Mouse (Mus musculus): Measurements from ENCODE around the gene Nsmce4a.
"Not testable (repeated sequence)": the region's sequence is repeated elsewhere in the genome, so short reads cannot be mapped to it uniquely, and the experiment has no call there.

Nsmce4a gene

DNA sequence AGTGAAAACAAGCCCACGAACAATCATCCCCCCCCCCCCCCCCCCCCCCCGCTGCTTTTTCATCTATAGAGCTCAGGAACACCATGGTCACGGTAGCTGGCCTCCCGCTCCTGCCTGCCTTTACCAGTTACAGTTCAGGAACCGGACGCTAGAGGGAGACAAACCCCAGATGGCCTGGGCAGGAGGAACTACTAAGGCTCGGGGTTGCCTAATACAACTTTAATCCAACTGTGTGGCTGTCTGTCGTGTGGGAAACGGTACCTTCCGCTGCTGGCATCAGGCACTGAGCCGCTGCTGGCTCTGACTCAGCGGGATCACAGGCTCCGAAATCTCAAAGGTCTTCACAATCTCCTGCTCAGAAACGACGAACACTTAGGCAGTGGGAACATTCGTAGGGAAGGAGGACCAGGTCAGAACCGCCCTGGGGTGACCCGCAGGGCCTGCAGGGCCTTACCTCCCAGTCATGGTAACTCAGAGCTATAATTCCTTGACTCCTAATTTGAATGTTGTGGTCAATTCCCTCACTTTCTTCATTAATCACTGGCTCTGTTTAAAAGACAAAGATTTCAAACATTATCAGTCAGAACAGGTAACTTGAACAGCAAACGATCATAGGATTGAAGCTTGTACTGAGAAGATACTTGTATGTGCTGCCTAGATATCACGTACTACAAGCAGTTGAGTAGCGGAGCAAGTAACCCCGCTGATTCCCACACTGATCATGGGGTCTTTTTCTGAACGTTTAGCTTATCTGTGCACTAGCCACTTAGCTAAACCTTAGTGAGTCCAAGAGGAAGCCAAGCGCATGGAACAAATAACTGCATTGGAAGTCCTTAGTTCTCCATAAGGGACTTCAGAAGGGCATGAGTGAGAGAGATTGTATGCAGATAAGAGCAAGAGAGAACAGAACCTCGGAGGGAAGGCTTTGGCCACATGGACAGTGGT is 39.3 kb downstream of the Nsmce4a start:
- peak; percentile 93 for DNase-seq

DNA sequence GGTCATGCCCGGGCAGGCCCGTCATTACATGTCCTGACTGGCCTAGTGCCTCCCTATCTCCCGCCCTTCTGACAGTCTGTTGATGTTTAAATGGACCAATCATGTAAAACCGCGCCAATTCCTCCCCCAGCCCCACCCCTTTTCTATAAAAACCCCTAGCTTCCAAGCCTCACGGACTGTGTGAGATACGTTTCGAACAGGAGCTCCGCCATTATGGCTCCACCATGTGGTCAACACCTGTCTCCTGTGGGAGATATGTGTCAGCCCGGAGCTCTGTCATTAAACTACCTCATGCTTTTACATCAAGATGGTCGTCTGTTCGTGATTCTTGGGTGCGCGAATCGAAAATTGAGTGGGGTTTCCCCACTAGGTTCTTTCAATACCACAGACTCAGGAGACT is 41.8 kb downstream of the Nsmce4a start:
- not testable (repeated sequence) for DNase-seq

DNA sequence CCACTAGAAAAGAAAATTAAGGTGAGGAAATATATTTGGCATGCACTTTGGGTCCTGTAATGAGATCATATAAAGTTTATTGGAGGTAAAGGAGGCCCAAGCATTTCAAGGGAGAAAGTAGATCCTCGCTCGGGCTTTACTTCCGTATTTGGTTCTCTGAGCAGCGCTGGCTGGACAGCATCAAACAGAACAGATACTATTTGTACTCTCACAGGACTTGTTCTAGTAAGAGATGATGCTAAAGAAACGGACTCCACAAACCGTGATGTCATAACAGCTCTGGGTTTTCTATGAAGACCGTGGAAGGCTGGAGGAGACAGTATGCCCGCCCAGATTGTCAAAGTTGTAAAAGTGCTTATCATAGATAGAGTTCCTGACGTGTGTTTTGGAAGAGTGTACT is 45.6 kb downstream of the Nsmce4a start:
- DNase-seq: no peak

DNA sequence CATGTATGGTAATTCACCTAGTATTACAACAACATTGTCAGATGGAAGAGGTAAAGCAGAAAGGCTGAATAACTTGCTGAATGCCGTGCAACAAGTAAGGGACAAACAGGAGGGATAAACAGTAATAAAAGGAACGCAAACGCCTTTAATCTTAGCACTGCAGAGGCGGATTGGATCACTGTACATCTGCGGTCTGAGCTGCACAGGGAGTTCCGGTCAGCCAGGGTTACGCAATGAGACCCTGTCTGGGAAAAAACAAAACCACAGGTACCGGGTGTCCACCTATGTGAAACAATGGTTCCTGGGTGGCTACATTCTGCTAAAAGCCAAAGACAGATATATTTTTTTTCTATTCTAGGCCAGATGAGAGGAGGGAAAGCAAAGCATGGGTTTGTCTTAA is 49.5 kb downstream of the Nsmce4a start:
- DNase-seq: no peak

DNA sequence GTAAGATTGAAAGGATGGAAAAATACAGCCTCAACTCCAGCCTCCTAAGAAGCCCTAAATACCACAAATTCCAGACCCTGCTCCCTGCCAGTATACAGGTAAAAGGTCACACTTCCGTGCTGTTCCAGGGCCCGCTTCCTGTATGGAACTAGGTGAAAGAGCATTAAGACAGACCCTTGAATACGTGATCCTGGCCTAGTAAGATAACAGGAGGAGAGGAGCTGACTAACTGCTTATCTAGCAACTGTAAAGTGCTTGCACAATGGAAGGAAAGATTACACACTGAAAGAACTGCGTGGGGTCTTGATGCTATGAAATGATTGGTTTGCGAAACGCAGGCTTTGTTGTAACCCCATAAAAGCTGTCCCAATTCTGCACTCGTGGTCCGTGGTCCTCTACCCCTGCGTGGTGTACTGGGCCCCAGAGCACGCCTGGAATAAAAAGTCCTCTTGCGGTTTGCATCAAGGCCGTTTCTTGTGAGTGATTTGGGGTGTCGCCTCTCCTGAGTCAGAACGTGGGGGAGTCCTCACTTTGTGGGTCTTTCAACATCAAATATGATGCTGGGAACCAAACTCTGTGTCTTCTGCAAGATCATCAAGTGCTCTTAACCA is 52.0 kb downstream of the Nsmce4a start:
- DNase-seq: peak in 1 of 2 experiments; percentile 41

DNA sequence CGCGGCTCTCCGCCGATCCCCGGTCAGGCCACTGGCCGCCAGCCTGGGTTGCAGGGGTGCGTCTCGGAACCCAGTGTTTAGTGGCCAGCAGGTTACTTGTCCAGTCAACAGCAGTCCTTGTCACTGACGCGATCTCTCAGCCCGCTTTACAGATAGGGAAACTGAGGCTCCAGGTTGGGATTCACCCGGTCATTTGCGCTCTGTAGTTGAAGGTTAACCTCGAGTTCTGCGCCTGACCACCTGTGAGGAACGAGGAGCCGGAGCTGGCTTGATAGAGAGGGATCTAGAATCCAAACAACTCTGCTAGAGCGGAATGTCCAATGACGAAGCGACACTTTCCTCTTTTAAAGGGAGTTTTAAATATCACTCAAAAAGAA is 52.9 kb downstream of the Nsmce4a start, which contains the start of gene Ate1:
Ate1 (minus strand) TSS at position 321 of the 377 bp plus-strand sequence.
- no peak for DNase-seq

DNA sequence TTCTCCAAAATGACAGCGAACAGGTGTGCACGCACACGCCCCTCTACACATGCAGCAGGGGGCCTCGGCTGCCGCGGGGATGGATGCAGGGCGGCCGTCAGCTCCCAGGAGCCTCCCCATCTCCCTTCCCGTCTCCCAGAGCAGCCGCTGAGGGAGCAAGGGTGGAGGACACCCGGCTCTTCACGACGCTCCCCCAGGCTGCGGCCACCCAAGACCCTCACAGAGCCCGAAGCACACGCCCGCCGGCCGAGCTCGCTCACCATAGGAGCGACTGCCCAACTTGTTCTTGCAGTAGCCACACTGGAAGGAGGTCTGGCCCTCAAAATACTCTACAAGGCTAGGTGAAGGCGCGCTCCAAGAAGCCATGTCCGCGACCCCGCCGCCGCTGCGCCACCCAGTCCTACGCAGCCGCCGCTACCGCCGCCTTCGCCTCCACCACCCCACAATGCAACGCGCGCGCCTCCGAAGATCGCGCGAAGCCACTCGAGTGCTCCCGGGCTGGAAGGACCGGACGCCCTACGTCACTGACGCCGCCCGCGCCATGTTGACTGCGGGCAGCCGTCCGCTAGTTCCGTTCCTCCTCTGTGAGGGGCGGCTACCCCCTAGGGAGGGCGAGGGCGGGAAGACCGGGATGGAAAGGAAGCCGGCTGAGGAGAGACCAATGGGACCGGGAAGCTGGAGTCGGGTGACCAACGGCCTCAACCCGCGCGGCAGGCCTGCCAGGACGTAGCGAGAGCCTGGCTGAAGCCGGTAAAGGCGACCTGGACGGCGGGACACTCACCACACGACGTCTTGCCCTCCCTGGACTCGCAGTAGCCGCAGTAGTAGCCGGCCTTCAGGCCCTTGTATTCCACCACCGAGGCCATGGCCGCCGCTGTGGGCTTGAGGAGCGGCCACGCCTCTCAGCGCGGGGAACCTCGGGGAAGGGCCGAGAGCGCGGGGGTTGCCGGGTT is 53.5 kb downstream of the Nsmce4a start:
- peak; percentile 99 for DNase-seq

DNA sequence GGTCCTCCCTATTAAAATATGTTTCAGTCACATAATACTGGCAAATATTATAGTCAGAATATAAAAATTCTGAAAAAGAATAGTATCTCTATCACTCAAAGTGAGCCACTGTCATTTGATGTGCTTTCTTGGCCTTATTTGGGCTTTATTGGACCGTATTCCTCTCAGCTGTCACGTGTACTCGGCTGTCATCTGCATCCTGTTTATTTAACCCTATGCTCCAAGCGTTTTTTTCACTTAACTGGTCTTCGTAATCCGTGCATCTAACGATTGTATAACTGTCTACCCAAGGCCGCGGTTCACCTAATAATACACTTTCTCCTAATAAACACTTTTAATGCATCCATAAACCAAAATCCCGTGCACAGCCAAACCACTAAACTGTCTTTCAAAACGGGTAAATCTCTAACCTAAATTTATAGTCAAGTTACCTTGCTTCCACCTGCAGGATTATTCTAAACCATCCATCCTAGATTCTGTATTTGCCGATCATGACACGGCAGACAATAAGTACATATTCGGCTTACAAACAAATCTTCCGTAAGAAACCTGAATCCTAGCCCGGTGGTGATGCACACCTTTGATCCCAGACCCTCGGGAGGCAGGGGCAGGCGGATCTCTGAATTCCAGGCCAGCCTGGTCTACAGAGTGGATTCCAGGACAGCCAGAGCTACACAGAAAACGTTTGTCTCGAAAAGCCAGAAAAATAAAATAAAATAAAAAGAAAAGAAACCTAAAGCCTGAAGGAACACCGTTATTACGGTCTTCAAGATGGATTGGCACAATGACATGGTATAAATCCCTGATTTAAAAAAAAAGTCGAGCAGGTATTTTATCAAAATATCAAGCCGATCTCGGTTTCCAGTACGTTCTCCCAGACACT is 54.5 kb downstream of the Nsmce4a start:
- no peak for DNase-seq

DNA sequence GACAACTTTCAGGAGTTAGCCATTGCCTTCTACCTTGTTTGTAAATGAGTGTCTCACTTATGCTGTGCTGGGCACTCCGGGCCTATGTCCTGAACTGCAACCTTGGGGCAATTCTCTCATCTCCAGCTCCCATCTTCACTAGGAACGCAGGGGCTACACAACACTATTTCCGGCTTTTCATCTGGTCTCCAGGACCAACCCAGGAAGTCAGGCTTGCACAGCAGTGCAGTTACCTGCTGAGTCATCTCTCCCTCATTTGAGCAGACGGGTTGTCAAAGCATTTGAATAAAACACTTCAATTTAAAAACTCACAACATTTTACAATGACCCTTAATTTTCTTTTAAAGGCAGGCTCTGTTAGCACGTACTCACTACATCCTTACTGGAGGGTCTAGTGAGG is 62.7 kb downstream of the Nsmce4a start:
- no peak for DNase-seq

DNA sequence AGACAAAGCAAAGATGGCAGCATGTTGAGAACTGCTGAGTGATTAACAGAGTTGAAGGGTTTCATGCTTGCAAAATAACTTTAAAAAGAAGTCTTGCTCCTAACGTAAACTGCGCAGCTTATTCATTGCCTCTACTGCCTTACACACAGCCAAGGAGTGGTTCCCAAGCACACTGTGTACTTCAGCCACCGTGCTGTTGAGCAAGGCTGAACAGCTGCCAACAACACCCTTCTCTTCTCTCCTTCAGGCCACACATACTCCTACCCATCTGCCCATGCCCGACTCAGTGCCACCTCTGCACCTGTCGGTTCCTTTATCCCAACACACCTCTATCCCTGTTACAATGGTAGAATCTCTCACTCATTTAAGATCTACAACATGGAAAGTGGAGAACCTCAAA is 69.9 kb downstream of the Nsmce4a start:
- DNase-seq: no peak

DNA sequence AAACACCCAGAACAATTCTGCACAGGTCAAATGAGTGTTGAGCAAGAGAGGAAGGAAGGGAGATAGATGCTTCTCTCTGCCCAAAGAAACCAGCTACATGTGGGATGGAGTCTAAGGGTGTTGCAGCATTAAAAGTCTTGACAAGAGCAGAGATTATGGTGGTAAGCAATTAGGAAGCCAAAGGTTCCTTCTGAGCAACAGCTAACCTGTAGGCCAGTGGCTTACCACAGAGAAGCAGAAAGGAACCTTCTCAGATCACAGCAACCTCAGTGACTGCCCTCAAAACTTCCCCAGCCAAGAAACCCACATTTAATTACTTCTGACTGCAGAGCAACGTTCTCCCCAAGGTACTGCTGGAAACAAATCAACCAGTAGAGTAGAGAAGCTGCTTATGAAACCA is 71.4 kb downstream of the Nsmce4a start:
- DNase-seq: no peak

DNA sequence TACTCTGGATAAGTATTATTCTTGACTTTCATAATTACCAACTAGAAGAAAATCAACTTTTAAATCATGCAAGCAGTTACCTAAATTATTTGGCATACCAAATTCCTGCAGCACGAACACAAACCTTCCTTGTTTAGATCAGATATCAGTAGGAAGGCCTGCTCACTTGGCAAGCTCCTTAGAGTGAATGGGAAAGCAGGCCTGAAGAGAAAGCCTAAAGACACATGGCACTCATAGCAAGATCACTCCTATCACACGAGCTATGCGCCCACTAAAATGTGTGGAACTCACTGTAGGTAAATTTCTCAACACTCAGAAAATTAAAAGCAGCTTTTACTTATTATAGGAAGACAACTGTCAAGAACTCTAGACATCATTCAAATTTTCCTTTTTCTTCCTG is 79.6 kb downstream of the Nsmce4a start:
- no peak for DNase-seq

DNA sequence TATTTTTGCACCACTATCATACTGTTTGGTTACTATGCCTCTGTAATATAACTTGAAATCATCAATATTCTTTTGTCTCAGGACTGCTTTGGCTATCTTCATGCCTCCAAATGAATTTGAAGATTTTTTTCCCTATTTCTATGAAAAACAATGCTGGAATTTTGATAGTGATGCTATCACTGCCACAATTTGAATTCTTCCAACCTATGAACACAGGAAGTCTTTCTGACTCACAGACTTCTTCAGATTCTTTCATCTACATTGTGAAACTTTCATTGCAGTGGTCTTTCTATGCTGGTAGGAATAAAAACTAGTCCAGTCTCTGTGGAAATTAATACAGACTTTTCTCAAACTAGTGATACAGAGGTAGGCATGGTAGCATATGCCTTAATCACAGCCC is 80.9 kb downstream of the Nsmce4a start:
- no peak for DNase-seq
